Mouse (Mus musculus) 3T3-L1 (cell line): ENCODE results near the gene Skap1.
"Not testable (repeated sequence)": the region's sequence is repeated elsewhere in the genome, so short reads cannot be mapped to it uniquely, and the experiment has no call there.

Source experiments
- DNase-seq: peaks from one replicate; pipeline ENCODE4 v3.0.0-alpha.2; 2015; ENCODE audit warnings: low read depth, low spot score

Gene Skap1

GRCm38 (mm10) chr11:96693360-96693759 lies 229.0 kb downstream of the Skap1 start:
- no peak for DNase-seq

GRCm38 (mm10) chr11:96694774-96695173 lies 230.4 kb downstream of the Skap1 start:
- no peak for DNase-seq

DNA sequence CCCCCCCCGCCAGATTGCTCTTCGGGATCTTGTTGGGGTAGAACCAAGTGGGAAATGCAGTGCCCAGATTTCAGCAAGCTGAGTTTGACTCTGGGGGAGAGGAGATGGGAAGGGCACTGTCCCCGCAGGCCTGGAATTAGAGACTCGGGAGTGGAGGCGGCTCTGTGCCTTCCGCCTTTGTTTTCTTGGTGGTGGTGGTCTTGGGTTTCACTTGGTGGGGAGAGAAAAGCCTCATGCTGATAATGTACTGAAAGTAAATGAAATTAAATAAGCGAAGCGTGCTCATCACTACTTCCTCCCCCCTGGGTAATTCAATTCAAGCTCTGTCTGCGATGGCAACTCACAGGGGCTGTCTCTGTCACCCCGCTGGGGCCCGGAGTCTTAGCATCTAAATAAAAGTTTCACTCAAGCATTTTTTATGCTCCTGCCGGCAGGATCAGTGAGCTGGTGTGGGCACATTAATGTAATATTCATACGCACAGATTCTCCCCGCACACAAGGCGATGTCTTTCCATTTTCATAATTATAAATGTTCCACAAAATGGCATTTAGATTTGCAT lies 231.9 kb downstream of the Skap1 start:
- no peak for DNase-seq

DNA sequence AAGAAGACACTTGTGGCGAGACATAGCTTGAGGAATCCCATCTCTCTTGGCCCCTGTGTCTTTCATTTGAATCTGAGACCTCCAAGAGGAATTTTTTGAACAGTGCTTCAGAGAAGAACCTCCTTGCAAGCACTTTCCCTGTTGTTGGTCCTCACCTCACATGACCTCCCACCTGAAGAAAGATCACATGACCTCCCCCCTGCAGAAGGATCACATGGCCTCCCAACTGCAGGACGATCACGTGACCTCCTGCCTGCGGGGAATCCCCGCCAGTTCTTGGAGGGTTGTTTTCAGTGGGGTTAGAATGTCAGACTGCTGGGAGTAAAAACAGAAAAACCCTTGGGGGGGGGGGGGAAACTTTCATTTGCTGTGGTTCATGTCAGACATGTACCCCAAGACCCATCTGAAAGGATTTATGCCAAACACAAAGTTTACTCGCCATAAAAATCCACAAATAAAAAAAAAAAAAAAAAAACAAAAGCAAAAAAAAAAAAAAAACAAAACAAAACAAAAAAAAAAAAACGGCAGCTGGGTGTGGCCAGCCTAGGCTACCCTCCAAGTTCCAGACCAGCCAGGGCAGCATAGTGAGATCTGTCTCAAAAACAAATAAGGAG lies 232.6 kb downstream of the Skap1 start:
- DNase-seq: peak; percentile 37

DNA sequence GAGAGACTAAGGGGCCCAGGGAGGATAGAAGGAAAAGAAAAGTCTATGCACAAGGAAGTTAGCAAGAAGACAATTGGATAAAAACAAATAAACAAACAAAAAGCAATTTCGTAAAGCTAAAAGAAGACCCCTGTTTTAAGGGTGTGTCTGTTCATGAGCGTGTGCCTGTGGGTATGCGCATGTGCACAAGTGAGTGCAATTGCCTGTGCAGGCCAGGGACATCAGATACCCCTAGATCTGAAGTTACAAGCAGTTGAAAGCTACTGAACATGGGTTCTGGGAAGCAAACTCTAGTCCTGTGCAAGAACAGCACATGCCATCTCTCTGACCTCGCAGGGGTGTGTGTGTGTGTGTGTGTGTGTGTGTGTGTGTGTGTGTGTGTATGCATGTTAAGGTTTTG lies 233.1 kb downstream of the Skap1 start:
- peak; percentile 6 for DNase-seq

GRCm38 (mm10) chr11:96703813-96704212 lies 239.4 kb downstream of the Skap1 start:
- DNase-seq: no peak

- DNase-seq: no peak
These were observed 246.9 kb downstream of the Skap1 start for GRCm38 (mm10) chr11:96711268-96711667.

- DNase-seq: no peak
These were observed 247.3 kb downstream of the Skap1 start for GRCm38 (mm10) chr11:96711670-96712069.

DNA sequence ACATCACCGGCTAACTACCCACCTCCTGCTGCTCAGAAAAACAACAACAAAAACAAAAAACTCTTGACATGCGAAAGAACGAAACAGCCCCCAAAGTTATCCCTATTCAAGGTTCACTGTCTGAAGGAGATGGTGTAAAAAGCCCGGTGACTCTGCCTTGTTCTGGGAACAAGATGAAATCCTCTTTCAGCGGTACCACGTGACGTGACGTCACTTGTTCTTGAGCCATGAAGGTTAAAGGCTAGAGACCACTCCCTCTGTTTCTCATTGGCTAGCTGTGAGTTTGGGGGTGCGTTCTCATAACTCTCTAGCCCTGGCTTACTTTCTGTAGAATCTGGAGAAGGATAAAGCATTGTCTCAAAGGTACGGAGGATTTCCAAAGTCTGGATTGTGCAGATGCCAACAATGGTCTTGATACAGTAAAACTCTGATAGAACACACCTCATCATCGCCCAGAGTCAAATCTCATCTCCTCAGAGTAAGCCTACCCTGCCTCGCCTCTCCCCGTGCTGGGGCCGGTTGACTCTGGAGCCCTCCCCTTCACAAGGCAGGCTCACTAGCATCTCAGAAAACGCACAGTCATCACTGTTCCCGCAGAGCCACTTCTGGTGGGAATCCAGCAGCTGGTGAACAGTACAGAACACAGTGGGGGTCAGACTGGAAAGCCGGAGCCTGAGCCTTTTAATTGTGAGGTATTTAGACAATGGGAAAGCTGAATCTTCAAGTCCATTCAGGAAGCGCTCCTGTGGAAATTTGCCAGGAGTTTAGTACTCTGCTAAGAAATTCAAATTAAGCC lies 249.0 kb downstream of the Skap1 start:
- no peak for DNase-seq

- no peak for DNase-seq
These were observed 249.6 kb downstream of the Skap1 start for GRCm38 (mm10) chr11:96714011-96714410.

DNA sequence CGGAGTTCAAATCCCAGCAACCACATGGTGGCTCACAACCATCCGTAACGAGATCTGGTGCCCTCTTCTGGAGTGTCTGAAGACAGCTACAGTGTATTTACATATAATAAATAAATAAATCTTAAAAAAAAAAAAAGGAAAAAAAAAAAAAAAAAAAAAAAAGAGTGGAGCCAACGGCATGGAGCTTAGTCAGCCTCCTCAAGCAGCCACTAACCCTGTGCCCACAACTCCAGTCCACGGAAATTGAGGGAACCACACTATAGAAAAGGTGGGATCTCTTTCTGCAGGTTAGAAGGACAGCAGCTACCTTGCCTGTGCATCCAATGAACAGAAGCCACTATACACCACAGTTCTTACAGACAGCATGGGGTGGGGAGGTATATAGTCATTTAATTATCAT lies 250.8 kb downstream of the Skap1 start:
- DNase-seq: not testable (repeated sequence)

- no peak for DNase-seq
These were observed 254.2 kb downstream of the Skap1 start for GRCm38 (mm10) chr11:96718609-96719008.

DNA sequence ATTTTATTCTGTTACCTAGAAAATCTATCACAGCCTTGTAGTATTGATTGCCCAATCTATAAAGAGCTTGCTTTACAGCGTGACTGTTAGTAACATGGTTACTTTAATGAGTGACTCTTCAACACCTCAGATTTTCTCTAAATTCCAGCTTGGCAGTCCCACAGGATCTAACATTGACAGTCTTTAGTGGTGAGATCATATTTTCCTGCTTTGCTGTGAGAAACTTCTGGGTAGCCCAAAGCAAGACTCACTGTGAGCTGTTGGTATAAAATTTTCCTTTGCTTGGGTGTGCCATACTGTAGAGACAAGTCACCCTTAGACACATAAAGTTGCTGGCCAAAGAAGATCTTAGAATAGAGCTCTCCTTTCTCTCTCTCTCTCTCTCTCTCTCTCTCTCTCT lies 261.4 kb downstream of the Skap1 start:
- DNase-seq: peak; percentile 77

GRCm38 (mm10) chr11:96728577-96728976 lies 264.2 kb downstream of the Skap1 start:
- DNase-seq: no peak

DNA sequence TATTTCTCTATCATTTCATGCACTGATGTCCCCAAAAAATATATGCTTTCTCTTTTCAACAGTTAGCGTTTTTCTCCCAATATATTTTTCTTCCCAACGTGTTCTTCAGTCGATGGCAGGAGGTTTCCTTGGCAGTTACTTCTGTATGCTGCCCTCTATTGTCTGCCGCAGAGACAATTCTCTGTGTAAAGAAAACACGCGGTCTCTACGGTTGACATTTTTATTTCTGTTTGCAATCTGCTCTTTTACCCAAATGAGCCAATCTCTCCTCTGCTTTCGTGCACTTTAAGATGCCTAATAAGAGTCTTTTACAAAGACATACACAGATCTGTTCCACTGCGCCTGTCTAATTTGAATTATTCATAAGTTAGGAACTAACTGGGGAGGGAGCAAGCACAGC lies 265.1 kb downstream of the Skap1 start:
- DNase-seq: no peak

- no peak for DNase-seq
These were observed 265.9 kb downstream of the Skap1 start for GRCm38 (mm10) chr11:96730327-96730726.

DNA sequence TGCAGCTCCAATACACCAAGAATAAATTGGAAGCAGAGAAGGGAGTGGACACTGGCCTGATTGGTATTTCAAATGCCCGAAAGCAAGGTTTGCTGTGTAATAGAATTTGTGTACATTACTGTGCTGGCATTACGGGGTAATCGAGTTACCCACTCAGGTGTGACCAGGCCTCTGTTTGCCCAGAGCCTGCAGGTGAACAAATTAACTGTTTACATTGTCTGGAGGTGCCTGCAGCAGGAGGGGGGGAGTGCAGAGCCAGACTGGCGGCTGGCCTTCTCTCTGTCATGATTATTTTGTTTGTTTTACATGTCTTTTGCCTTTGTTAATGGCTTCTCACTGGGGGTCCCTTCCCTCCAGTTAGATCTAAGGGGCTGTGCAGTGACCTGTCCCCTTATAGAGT lies 268.3 kb downstream of the Skap1 start:
- DNase-seq: no peak

- DNase-seq: no peak
These were observed 271.5 kb downstream of the Skap1 start for GRCm38 (mm10) chr11:96735908-96736307.

- no peak for DNase-seq
These were observed 272.0 kb downstream of the Skap1 start for GRCm38 (mm10) chr11:96736361-96736760.

DNA sequence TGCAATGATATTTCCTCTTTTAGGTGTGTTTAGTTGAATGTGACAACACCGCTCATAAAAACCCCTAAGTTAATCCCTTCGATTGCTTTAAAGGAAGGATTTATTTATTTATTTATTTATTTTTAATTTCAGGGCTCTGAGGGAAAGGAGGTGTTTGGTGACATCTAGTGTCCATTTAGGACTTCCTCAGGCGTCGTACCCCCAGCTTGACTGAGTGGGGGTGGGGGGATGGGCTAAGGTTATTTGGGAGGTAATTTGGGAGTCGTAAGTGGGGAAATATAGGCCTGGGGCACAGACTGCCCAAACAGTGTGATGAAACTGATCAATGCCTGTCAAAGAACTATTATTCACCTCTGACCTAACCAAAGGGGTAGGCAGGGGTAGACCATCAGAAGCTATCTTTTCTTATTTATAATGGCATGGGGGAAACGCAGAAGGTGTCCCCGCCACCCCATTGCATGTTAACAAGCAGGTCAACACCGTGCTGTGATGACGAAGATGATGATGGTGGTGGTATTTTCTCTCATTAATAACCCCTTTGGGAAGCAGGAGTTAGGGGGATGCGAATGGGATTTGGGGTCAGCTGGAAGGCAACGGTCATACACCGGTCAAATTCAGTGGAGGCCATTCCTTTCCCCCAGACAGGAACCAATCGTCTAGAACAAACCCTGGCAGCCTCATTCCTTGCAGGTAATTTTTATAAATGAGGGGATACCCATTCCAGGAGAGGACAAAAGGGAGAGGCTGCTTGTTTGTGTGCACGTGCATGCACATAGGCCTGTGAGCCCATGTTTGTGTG lies 273.5 kb downstream of the Skap1 start:
- DNase-seq: no peak

- no peak for DNase-seq
These were observed 276.4 kb downstream of the Skap1 start for GRCm38 (mm10) chr11:96740796-96741195.

- DNase-seq: no peak
These were observed 277.6 kb downstream of the Skap1 start for GRCm38 (mm10) chr11:96741995-96742394.
